Mouse (Mus musculus) layer of hippocampus, adult 2 months (tissue): ENCODE measurements around the gene Phex. TPM values are rescaled to one million over a fixed set of nuclear protein-coding genes. Genes with fewer than 3 reads are reported as not detected.
A peak's percentile ranks its signal among the peaks of the same experiment; 100 is the strongest.

Source experiments
- DNase-seq, 2 experiments: peaks; one replicate each; pipeline ENCODE4 v3.0.0; 2022; ENCODE audit warnings: low spot score in 2 of 2
- H3K27ac ChIP-seq: fragments of 200-600 bp; 2 replicates; pipeline ENCODE4 v1.8.1; 2022
- H3K4me3 ChIP-seq: fragments of 200-600 bp; 2 replicates; pipeline ENCODE4 v1.8.1; 2022; ENCODE audit warnings: mild to moderate bottlenecking
- CTCF ChIP-seq: fragments of 200-600 bp; conservative IDR thresholded peaks from 2 replicates; pipeline ENCODE4 v1.8.1; 2022; ENCODE audit warnings: antibody characterized with exemption, mild to moderate bottlenecking, moderate library complexity
- total RNA-seq, 2 experiments: library from RNA; stranded (reverse); gene quantifications; 2 replicates each; pipeline ENCODE4 v1.2.3; 2021

The Phex gene
- total RNA-seq, 2 experiments from 2014 or later: 0.29 to 0.38 TPM

GRCm38 (mm10) chrX:157373873-157374272, 41.2 kb downstream of the Phex start:
- peak; percentile 40 for TF ChIP-seq CTCF
- H3K27ac ChIP-seq: no peak overlapping the region
- no peak overlapping the region for H3K4me3 ChIP-seq

DNA sequence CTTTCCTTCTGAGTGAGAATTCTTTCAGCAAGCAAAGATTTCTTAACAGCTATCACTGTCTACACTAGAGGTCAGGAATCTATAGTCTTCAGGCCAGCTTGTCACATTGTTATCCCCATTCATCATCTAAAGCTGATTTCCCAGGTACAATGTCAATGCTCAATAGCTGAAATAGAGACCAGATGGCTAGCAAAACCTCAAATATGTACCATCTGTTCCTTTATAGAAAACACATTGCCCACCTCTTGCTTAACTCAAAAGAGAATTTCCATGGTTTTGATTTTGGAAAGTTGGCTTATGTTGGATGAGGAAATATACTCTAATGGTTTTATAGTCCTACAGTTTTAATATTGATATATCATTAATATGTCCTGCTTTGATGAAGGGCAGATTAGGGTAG, 45.9 kb downstream of the Phex start:
- Histone ChIP-seq H3K27ac (peak overlapping the region; percentile 66; the same call in 1 of the 2 replicates), H3K4me3 (no peak overlapping the region)
- no peak for DNase-seq
- TF ChIP-seq CTCF: no peak

More at GRCm38 (mm10) chrX:157373873-157374272, 41.2 kb downstream of the Phex start:
- no peak for DNase-seq

DNA sequence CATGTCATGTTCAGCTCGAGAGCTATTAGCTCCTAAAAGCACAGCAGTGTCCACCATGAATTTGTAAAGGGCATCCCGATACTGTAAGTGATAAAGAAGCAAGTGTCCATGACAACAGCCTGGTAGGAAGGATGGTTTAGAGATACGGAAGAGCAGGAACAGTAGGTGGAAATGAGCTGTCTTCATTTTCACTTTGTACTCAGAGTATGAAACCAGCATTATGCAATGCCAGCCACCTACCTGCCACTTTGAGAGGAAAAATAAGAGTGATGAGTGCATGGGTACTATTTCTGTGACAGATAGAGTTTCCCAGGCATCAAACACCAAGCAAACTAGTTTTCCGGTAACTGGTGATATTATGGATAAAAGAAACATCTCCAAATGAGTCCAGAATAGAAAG, 59.6 kb downstream of the Phex start:
- Histone ChIP-seq H3K27ac (no peak overlapping the region), H3K4me3 (no peak overlapping the region)
- no peak for TF ChIP-seq CTCF
- no peak for DNase-seq

GRCm38 (mm10) chrX:157346201-157346600, 68.9 kb downstream of the Phex start:
- TF ChIP-seq CTCF: no peak
- Histone ChIP-seq H3K27ac (no peak overlapping the region), H3K4me3 (no peak overlapping the region)
- no peak for DNase-seq

GRCm38 (mm10) chrX:157334726-157335125, 80.4 kb downstream of the Phex start:
- H3K27ac ChIP-seq: no peak overlapping the region
- no peak overlapping the region for H3K4me3 ChIP-seq
- no peak for DNase-seq
- no peak for TF ChIP-seq CTCF

DNA sequence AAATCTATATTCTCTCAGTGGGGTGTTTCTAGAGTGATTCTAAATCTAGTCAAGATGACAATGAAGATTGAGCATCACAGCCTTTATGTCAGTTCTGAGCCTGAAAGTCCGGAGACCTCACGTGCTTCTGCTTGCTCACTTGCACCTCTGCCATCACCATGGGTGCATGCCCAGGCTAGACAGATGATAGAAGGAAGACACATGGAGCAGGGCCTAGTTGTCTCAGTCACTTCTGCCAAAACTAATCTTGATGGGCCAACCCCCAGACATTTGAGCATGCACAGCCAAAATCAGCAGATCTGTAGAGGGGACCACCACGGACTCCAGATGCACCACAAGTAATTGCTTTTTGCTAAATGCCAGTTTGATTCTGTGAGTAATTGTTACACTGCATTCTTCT, 85.3 kb downstream of the Phex start:
- H3K27ac ChIP-seq: no peak overlapping the region
- TF ChIP-seq CTCF: no peak
- no peak overlapping the region for H3K4me3 ChIP-seq
- no peak for DNase-seq

GRCm38 (mm10) chrX:157328396-157328795, 86.7 kb downstream of the Phex start:
- no peak for TF ChIP-seq CTCF
- Histone ChIP-seq H3K4me3 (no peak overlapping the region), H3K27ac (no peak overlapping the region)
- DNase-seq: no peak

DNA sequence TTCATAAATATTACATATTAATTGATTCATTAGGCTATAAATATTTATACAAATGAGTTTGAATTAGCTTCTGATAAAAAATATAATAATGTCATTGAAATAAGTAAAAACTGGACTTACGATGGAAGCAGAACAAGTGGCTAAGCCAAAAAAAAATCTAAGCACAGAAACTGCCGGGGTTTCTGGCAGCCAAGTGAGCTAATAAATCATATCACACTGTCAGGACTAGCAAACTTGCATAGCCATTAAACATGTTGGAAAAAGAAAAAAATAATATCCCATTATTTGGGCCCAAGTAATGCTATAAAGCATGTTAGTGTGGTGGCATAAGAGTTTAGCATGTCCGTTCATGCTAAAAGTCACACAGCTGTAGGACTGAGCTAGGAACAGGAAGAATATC, 87.4 kb downstream of the Phex start:
- Histone ChIP-seq H3K4me3 (no peak overlapping the region), H3K27ac (no peak overlapping the region)
- TF ChIP-seq CTCF: no peak
- DNase-seq: no peak

- TF ChIP-seq CTCF: no peak
- DNase-seq: no peak
- H3K4me3 ChIP-seq: no peak overlapping the region
Measured at GRCm38 (mm10) chrX:157324396-157324795, 90.7 kb downstream of the Phex start.

GRCm38 (mm10) chrX:157310331-157310730, 104.8 kb downstream of the Phex start:
- TF ChIP-seq CTCF: no peak
- Histone ChIP-seq H3K27ac (no peak overlapping the region), H3K4me3 (no peak overlapping the region)
- DNase-seq: no peak

More at GRCm38 (mm10) chrX:157324396-157324795, 90.7 kb downstream of the Phex start:
- no peak overlapping the region for H3K27ac ChIP-seq

DNA sequence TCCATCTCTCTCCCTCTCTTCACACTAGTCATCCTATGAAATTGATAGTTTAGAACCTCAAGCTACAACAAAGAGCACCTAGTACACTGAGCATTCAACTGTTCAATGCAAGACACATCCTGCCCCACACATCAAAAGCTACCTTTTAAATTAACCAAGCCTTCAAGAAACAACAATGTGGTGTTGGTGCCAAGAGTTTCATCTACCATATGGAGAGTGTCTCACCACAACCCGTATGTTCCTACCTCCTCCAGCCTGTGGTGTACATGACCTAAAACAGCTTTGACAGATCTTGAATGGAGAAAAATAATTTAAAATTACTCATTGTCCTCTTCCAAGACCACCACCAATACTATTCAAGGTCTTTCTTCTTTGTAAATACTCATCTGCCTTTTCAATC, 106.9 kb downstream of the Phex start:
- no peak overlapping the region for H3K4me3 ChIP-seq
- TF ChIP-seq CTCF: no peak
- H3K27ac ChIP-seq: no peak overlapping the region
- DNase-seq: no peak

DNA sequence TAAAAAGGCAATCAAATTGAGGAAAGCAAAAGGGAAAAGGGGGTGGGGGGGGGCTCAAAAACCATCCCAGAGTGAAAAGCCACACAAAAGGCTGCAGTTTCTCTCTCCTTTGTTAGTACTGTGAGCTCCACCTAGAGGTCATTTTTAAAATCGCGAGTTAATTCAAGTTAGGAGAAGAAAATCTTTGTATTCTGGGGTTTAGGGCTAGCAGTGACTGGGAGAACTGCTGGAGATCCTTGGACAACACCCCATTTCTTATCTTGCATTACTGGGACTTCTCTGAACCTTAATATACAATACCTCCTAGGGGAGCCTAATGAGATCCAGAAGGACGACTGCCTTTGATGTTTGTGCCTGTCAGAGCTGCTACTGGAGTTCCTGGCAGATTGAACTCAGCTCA, 107.7 kb downstream of the Phex start:
- Histone ChIP-seq H3K4me3 (no peak overlapping the region), H3K27ac (no peak overlapping the region)
- TF ChIP-seq CTCF: peak; percentile 74
- DNase-seq: peak in 1 of 2 experiments; percentile 41

DNA sequence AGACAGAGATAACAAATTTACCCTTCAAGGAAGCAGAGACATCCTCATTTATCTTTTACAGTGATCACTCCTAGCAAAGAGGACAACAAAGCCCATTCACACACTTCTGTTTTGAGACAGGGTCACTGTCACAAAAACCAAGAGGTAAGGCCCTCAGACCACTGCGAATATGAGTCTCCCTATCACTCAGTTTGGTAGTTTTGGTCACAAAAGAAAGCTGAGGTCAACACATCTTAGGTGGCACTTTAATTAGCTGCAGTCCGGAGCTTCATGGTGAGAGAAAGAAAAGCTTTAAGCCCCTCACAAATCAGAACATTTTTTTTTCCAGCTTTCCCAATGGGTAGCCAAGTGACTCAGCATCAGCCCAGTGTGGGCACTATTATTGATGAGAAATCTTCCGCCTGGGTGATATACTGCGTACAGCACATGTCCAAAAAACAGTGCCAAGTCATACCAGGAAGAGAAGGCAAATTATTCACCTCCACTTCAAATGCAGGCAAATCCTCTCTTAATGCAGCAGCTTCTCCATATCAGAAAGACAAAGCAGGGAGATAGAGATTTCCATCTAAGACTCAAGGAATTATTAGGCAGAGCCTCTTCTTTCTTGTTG, 108.2 kb downstream of the Phex start:
- Histone ChIP-seq H3K27ac (peak overlapping the region; percentile 51; the same call in 1 of the 2 replicates), H3K4me3 (no peak overlapping the region)
- DNase-seq: no peak
- TF ChIP-seq CTCF: no peak

DNA sequence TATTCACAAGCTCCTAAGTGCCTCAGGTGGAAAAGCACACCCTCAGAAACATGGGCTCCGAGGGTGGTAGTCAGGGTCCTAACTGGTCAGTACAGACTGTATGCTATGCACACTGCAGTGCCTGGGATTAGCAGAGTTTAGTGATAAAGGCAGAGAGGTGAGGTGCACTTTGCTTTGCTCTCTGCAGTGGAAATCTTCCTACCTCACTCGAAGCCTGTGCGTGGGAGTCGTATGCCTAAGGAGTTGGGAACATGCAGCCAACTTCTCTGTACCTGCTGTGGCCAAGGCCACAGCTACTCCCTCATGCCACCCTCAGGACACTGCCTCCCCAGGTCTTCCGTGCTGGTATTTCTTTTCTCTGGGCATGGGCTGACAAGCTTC, 109.3 kb downstream of the Phex start:
- no peak overlapping the region for H3K4me3 ChIP-seq
- no peak overlapping the region for H3K27ac ChIP-seq
- TF ChIP-seq CTCF: no peak
- no peak for DNase-seq
